Mouse (Mus musculus): ENCODE measurements around the gene 2010111I01Rik. TPM values are rescaled to one million over a fixed set of nuclear protein-coding genes. Genes with fewer than 3 reads are reported as not detected.

2010111I01Rik gene
- total and polyA plus RNA-seq, 3 experiments, result 13.3 to 19.8 (median 14.4) TPM

DNA sequence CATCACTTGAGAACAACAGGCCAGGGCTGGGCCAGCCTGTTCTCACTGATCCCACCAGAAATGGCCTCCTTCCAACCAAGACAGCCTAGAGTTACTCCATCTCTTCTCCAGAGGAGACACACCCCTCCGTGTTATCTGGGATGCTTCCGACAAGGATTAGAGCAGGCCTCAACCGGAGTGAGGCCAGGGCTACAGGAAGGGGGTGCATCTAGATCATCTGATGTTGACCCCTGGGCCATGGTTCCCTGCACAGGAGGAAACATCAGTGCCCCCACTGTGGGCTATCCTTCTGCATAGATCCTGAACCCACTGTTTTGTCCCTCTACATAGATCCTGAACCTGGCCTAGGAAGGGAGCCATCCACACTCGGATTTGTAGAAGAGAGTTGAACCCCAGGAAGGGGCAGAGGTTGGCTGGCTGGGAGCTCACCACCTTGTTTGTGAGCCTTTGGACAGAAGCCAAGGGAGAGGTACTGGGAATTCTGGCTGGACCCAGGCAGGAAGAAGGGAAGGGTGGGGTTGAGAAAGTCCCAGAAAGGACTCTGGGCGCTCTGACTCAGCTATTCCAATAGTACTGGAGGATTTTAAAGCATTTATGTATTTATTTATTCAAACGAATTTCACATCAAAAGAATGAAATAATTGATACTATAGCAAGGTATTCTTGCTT is 339.6 kb downstream of the 2010111I01Rik start:
- H3K36me3 ChIP-seq (replicated peaks in 1 of 2; ENCODE audit: control insufficient read depth in 1 of 2, insufficient read depth in 1 of 2, low read length in 1 of 2), result peaks cover 47 to 84% of the 10 kb centered on the region in 2 experiments
- no peaks in the 10 kb centered on the region for H3K4me1 ChIP-seq (ENCODE audit: control insufficient read depth in 1 of 2, insufficient read depth in 2 of 2)
- dilution Hi-C loops (cut with MboI; ENCODE audit: extremely low pct_ligation_motif_present, extremely low pct_unique_long_range_greater_than_20kb, low sequenced_read_pairs), result no loop called here
- DNase-seq (ENCODE audit: extremely low read depth), result no peak
- no peak overlapping the region for H3K4me2 ChIP-seq (ENCODE audit: insufficient read depth, low read depth, poor library complexity, severe bottlenecking)
- H3K27me3 ChIP-seq (replicated peaks), result no peaks in the 10 kb centered on the region
- H3K9me3 ChIP-seq (replicated peaks; ENCODE audit: low read length), result no peaks in the 10 kb centered on the region
- H3K9ac ChIP-seq (ENCODE audit: insufficient read depth, low read depth), result no peak overlapping the region
- TF ChIP-seq USF2 (conservative IDR thresholded peaks at IDR 0.05; ENCODE audit: low read depth, low read length), result no peak
- TF ChIP-seq HCFC1 (IDR thresholded peaks at IDR 0.05; ENCODE audit: low read depth, low read length), result no peak
- TF ChIP-seq BHLHE40 (IDR thresholded peaks at IDR 0.05; ENCODE audit: low read depth, low read length), result no peak
- H3K4me3 ChIP-seq (replicated peaks in 1 of 3; ENCODE audit: low read depth in 2 of 3, low read length in 2 of 3, poor library complexity in 1 of 3), result no peak overlapping the region
- in situ Hi-C loops (cut with MboI; ENCODE audit: low pct_ligation_motif_present, low pct_unique_long_range_greater_than_20kb, low sequenced_read_pairs), result no loop called here
- H3K79me2 ChIP-seq (replicated peaks; ENCODE audit: control insufficient read depth, extremely low read depth, insufficient read depth, poor library complexity, severe bottlenecking), result no peaks in the 10 kb centered on the region
- no peak overlapping the region for H3K27ac ChIP-seq (ENCODE audit: insufficient read depth, low read depth)

DNA sequence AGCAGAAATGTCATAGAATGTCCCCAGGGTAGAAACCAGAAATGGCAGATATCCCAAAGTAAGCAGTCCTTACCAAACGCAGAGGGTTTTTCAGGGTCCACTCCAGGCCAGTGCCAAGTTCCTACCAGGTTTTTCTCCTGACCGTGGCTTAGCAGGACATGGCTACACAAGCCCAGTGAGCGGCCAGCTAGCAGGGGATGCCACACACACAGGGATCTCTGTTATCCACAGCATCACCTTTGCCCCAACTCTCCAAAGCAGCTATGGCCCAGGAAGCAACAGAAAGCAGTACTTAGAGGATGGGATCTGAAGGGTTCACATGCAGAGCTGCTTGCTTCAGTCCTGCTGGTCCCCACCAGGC is 340.1 kb downstream of the 2010111I01Rik start:
- H3K9me3 ChIP-seq (replicated peaks; ENCODE audit: low read length), result no peaks in the 10 kb centered on the region
- H3K4me1 ChIP-seq (ENCODE audit: control insufficient read depth in 1 of 2, insufficient read depth in 2 of 2), result no peaks in the 10 kb centered on the region
- dilution Hi-C loops (cut with MboI; ENCODE audit: extremely low pct_ligation_motif_present, extremely low pct_unique_long_range_greater_than_20kb, low sequenced_read_pairs) (no loop called here), in situ Hi-C loops (cut with MboI; ENCODE audit: low pct_ligation_motif_present, low pct_unique_long_range_greater_than_20kb, low sequenced_read_pairs) (no loop called here)
- H3K27ac ChIP-seq (ENCODE audit: insufficient read depth, low read depth), result no peak overlapping the region
- TF ChIP-seq CHD1 (IDR thresholded peaks at IDR 0.05; ENCODE audit: low read depth, low read length) (no peak), UBTF (IDR thresholded peaks at IDR 0.05; ENCODE audit: low read depth, low read length) (no peak), MAZ (IDR thresholded peaks at IDR 0.05; ENCODE audit: low read depth, low read length) (no peak), MYC (IDR thresholded peaks at IDR 0.05; ENCODE audit: low read depth, low read length) (no peak), ZNF384 (IDR thresholded peaks at IDR 0.05; ENCODE audit: low read depth, low read length) (no peak), ZC3H11A (IDR thresholded peaks at IDR 0.05; ENCODE audit: low read depth, low read length) (no peak)
- H3K9ac ChIP-seq (ENCODE audit: insufficient read depth, low read depth), result no peak overlapping the region
- H3K4me3 ChIP-seq (replicated peaks in 1 of 3; ENCODE audit: low read depth in 2 of 3, low read length in 2 of 3, poor library complexity in 1 of 3), result no peak overlapping the region
- no peak for DNase-seq (ENCODE audit: extremely low read depth)
- no peaks in the 10 kb centered on the region for H3K79me2 ChIP-seq (replicated peaks; ENCODE audit: control insufficient read depth, extremely low read depth, insufficient read depth, poor library complexity, severe bottlenecking)
- H3K4me2 ChIP-seq (ENCODE audit: insufficient read depth, low read depth, poor library complexity, severe bottlenecking), result no peak overlapping the region
- peaks cover 43 to 82% of the 10 kb centered on the region in 2 experiments for H3K36me3 ChIP-seq (replicated peaks in 1 of 2; ENCODE audit: control insufficient read depth in 1 of 2, insufficient read depth in 1 of 2, low read length in 1 of 2)
- no peaks in the 10 kb centered on the region for H3K27me3 ChIP-seq (replicated peaks)

DNA sequence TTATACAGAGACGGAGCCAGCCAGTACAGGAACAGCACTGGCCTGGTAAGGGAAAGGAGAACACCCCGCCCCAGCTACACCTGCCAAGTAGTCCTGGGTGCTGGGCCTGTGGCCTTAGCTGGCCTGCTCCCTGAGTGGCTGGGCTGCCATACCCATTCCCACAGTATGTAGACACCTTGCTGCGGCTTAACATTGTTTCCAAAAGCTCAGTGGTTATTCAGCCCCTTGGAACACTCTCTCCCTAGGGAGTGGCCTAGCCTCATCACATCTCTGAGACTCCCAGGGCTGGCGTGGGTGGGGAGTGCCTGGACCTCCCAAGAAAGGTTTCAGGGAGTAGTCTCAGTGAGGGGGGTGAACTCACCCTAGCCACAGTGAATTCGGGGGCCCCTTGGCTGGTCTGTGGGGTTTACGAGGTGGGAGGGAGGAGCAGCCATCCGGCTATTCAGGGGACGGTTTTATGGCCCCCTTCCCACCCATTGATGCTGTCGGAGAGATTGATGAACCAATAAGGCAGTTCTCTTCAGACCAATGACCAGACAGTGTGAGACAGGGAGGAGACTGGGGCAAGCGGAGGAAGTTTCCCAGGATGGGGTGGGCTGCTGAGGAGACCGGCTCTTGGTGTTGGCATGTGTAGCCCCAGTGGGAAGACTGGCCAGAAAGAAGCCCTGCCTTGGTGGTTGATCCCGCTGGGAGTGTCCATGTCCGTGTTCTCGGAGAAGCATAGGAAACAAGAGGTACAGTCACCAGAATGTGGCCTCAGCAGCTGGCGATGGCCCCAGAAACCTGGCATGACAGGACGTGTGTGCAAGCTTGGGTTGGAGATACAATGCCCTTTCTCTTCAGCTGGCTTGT is 340.7 kb downstream of the 2010111I01Rik start:
- H3K9ac ChIP-seq (ENCODE audit: insufficient read depth, low read depth), result no peak overlapping the region
- no peak overlapping the region for H3K4me2 ChIP-seq (ENCODE audit: insufficient read depth, low read depth, poor library complexity, severe bottlenecking)
- no peak for DNase-seq (ENCODE audit: extremely low read depth)
- H3K9me3 ChIP-seq (replicated peaks; ENCODE audit: low read length), result no peaks in the 10 kb centered on the region
- H3K27me3 ChIP-seq (replicated peaks), result no peaks in the 10 kb centered on the region
- in situ Hi-C loops (cut with MboI; ENCODE audit: low pct_ligation_motif_present, low pct_unique_long_range_greater_than_20kb, low sequenced_read_pairs), result no loop called here
- no peaks in the 10 kb centered on the region for H3K4me1 ChIP-seq (ENCODE audit: control insufficient read depth in 1 of 2, insufficient read depth in 2 of 2)
- dilution Hi-C loops (cut with MboI; ENCODE audit: extremely low pct_ligation_motif_present, extremely low pct_unique_long_range_greater_than_20kb, low sequenced_read_pairs), result no loop called here
- TF ChIP-seq ZMIZ1 (IDR thresholded peaks at IDR 0.05; ENCODE audit: low read depth, low read length) (no peak), ETS1 (conservative IDR thresholded peaks at IDR 0.05; ENCODE audit: low read depth, low read length) (no peak)
- H3K36me3 ChIP-seq (replicated peaks in 1 of 2; ENCODE audit: control insufficient read depth in 1 of 2, insufficient read depth in 1 of 2, low read length in 1 of 2), result peaks cover 38 to 79% of the 10 kb centered on the region in 2 experiments
- H3K79me2 ChIP-seq (replicated peaks; ENCODE audit: control insufficient read depth, extremely low read depth, insufficient read depth, poor library complexity, severe bottlenecking), result no peaks in the 10 kb centered on the region
- no peak overlapping the region for H3K4me3 ChIP-seq (replicated peaks in 1 of 3; ENCODE audit: low read depth in 2 of 3, low read length in 2 of 3, poor library complexity in 1 of 3)
- no peak overlapping the region for H3K27ac ChIP-seq (ENCODE audit: insufficient read depth, low read depth)

All from CH12.LX (cell line).